Mouse (Mus musculus) left cerebral cortex, postnatal 14 days (tissue): ENCODE measurements at regions not wholly inside any gene's neighbourhood (a gene's known extent, or its start where the extent isn't known, plus 50 kb on each side); places are given as distances from the start of the nearest gene placed in this dataset.
"Not testable (repeated sequence)": the region's sequence is repeated elsewhere in the genome, so short reads cannot be mapped to it uniquely, and the experiment has no call there.

Experiments used
- DNase-seq, 2 experiments: peaks; one replicate each; pipeline ENCODE4 v3.0.0; 2021 to 2022; ENCODE audit warnings: low spot score in 2 of 2, mixed read lengths in 1 of 2
- intact Hi-C: fragments of 180-260 bp; cut with DNase I; formaldehyde crosslinking; loops from one replicate; pipeline ENCODE4 v1.15.1; 2025

GRCm38 (mm10) chr6:89095911-89096310 is 193.9 kb downstream of the Tpra1 start:
- no peak for DNase-seq
- intact Hi-C loops, result no loop called here

- no peak for DNase-seq
These were observed 195.5 kb downstream of the Tpra1 start for GRCm38 (mm10) chr6:89097531-89097930.

GRCm38 (mm10) chr6:89119241-89119640 is 217.2 kb downstream of the Tpra1 start:
- DNase-seq, result no peak
- intact Hi-C loops, result no loop called here

More at GRCm38 (mm10) chr6:89097531-89097930, 195.5 kb downstream of the Tpra1 start:
- intact Hi-C loops, result no loop called here

GRCm38 (mm10) chr6:89121023-89121745 is 219.1 kb downstream of the Tpra1 start:
- no peak for DNase-seq
- intact Hi-C loops, result no loop called here

GRCm38 (mm10) chr6:89121746-89122070 is 219.7 kb downstream of the Tpra1 start:
- DNase-seq, result no peak
- intact Hi-C loops, result no loop called here

- intact Hi-C loops, result no loop called here
- no peak for DNase-seq
These were observed 223.9 kb downstream of the Tpra1 start for GRCm38 (mm10) chr6:89125916-89126315.

GRCm38 (mm10) chr6:89128141-89128540 is 226.1 kb downstream of the Tpra1 start:
- DNase-seq, intact Hi-C loops: not testable (repeated sequence)

- no peak for DNase-seq
- intact Hi-C loops, result no loop called here
These were observed 222.0 kb downstream of the Plxna1 start for GRCm38 (mm10) chr6:89140469-89140868.

GRCm38 (mm10) chr6:89153027-89153662 is 209.3 kb downstream of the Plxna1 start:
- no peak for DNase-seq
- intact Hi-C loops, result no loop called here

GRCm38 (mm10) chr6:89157501-89157900 is 204.9 kb downstream of the Plxna1 start:
- intact Hi-C loops, result no loop called here
- DNase-seq, result no peak

GRCm38 (mm10) chr6:89160051-89160450 is 202.4 kb downstream of the Plxna1 start:
- intact Hi-C loops, result no loop called here
- DNase-seq, result peak in 1 of 2 experiments; percentile 28

- peak; percentile 11 to 35 for DNase-seq
- intact Hi-C loops, result no loop called here
These were observed 200.7 kb downstream of the Plxna1 start for GRCm38 (mm10) chr6:89161746-89162145.

GRCm38 (mm10) chr6:89169520-89169919 is 192.9 kb downstream of the Plxna1 start:
- no peak for DNase-seq
- intact Hi-C loops, result no loop called here

GRCm38 (mm10) chr6:89184920-89185319 is 177.5 kb downstream of the Plxna1 start:
- DNase-seq, intact Hi-C loops: not testable (repeated sequence)

GRCm38 (mm10) chr6:89200514-89201284 is 161.7 kb downstream of the Plxna1 start:
- intact Hi-C loops, DNase-seq: not testable (repeated sequence)

GRCm38 (mm10) chr6:89215021-89215420 is 147.4 kb downstream of the Plxna1 start:
- intact Hi-C loops, result no loop called here
- DNase-seq, result no peak

- intact Hi-C loops, result loop anchor here (5.0 kb wide), 1 partner anchor 188 kb away; no protein-coding TSS in a partner anchor
- peak in 1 of 2 experiments; percentile 51 for DNase-seq
These were observed 126.9 kb downstream of the Plxna1 start for GRCm38 (mm10) chr6:89235416-89236075.

GRCm38 (mm10) chr6:89236226-89236625 is 126.2 kb downstream of the Plxna1 start:
- intact Hi-C loops, result loop anchor here (5.0 kb wide), 1 partner anchor 189 kb away; no protein-coding TSS in a partner anchor
- no peak for DNase-seq

- DNase-seq, result peak; percentile 64 to 83
- intact Hi-C loops, result loop anchor here (5.0 kb wide), 1 partner anchor 190 kb away; no protein-coding TSS in a partner anchor
These were observed 125.4 kb downstream of the Plxna1 start for GRCm38 (mm10) chr6:89236892-89237646.
